Mouse (Mus musculus): ENCODE data around the gene Spred2.
A peak's percentile ranks its signal among the peaks of the same experiment; 100 is the strongest.

Gene Spred2

DNA sequence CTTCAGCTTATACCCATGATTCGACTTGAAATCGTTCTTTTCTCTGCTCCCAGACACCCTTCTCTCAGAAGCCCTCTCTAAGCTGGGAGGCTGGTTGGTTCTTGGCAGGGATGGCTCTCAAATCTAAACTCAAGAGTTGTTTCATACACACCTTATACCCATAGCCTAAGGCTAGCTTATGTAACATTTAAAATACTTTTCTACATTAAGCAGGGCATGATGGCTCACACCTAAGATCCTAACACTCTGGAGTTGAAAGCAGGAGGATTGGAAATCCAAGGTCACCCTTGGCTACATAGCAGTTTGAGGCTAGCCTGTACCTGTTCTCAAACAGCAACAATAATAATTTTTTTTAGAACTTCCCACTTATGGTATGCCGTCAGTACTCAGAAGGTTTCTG is 34.8 kb downstream of the Spred2 start:
- DNase-seq: no peak

GRCm38 (mm10) chr11:19959897-19960296 is 35.7 kb downstream of the Spred2 start:
- no peak for DNase-seq

DNA sequence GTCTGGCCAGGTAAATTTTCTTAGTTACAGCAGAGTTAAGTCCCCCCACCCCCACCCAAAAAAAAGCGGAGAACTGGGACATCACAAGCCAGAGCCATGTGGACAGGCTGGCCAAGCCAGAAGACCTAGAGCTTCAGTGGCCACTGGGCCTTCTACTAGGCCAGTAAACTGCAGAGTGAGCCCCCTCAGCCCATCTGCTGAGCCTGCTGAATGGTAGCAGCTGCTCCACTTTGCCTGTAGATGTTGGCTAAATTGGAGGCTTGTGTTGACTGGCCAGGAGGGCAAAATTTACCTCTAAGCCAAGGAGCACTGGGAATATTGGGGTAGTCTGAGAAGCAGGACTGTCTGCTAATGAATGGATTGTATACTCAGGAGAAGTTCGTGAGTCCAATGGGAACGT is 36.4 kb downstream of the Spred2 start:
- DNase-seq: no peak

DNA sequence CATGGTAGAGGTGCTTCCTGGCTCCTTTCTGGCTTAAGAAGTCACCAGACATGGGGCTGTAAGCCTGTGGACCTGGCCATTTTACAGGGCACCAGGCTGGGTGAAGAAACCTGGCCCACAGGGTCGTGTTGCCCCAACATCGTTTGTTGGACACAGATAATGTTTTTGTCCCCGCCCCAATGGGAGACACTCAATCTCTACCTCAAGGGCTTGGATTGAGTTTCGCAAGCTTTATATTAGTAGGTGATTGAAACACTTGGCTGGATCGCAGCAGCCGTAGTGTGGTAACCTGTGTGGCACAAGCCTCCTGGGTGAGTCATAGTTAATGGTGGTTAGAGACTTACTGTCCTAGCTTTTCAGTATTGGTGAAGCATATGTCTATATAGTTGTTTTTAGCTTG is 36.9 kb downstream of the Spred2 start:
- DNase-seq: no peak

DNA sequence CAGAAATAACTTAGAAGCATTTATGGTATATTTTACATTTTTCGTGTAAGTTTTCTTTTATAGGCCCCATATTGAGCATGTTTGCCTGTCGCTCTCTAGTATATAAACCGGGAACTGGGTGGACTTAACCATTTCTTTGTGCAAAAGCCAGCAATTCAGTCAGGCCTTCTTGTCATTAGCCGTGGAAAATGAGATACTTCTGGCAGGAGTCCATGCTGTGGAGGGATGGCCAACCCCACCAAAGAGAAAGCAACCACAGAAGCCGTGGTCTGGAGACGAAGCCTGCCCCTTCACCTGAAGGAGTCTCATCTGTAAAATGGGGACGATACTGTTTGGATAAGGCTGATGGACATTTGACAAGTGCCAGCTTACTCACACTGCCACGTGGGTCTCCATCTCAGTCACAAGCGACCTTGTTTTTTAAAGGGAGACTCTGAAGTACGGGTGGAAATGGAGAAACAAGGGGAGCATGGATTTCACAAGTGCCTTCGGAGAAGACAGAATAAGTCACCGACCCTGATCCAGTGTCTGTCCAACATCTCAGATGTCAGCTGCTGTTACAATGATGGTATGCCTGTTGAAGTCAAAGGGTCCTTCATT is 37.7 kb downstream of the Spred2 start:
- no peak for DNase-seq

- DNase-seq: peak in 1 of 2 experiments; percentile 35
Observed at GRCm38 (mm10) chr11:19962796-19963195, 38.6 kb downstream of the Spred2 start.

- peak; percentile 35 to 67 for DNase-seq
Observed at GRCm38 (mm10) chr11:19963717-19964141, 39.6 kb downstream of the Spred2 start.

- DNase-seq: no peak
Observed at GRCm38 (mm10) chr11:19964333-19964732, 40.2 kb downstream of the Spred2 start.

DNA sequence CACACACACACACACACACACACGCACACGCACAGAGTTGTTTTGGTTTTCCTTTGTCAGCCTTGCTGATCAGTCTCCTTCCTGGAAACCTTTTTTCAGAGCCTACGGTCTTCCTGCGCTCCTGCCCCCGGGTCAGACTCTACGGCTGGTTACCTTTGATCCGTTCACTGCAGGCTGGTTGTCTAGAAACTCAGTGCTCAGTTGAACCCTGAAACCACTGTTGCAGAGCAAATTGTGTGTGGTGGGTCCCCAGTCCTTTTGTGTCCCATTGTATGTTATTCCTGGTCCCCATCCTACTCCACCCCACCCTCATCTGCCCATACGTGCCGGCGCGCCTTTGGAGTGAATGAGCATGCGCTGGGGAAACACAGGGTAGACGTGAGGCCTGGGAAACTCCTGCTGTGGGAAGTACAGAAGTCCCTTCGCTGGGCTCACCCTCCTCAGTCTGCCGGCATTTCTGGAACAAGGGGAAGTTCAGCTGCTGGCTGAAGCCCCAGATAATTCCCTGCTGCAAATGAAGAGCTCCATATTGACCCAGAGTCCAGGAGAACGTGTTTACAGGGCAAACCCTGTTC is 40.9 kb downstream of the Spred2 start:
- peak in 1 of 2 experiments; percentile 54 for DNase-seq

DNA sequence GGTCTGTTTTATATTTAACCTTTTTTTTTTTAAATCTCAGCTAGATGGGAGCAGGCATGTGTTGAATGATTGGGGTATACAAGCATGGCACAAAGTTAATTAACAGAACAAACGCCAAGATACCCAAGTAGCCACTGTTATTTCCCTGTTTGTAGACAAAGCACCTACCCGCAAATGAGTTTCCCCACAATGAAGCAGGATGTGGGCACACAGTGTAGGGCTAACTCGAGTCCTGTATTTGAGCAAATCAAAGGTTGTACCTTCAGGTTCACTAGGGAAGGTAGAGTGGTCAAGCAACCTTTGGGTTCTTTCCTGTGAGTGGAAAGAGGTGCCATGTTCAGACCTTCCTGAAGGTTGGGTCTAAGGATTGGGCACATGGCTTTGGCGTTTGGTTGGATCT is 41.5 kb downstream of the Spred2 start:
- DNase-seq: no peak

DNA sequence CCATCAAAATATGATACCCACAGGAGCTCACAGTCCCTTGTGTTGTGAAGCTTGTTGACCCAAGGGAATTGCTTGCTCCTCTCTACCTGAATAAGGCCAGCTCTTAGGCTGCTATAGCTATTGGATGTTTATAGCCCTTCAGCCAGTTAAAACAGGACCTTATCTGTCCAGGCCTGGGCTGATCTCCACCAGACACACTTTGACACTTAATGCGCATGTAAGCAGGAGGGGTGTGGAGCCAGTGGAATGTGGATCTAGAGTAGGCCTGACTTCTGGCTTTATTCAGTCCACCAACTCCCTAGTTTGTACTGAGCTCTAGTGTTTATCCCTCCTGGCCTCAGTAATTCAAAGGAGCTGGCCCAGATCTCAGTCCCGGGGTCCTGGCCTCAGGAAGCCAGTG is 42.1 kb downstream of the Spred2 start:
- no peak for DNase-seq

- DNase-seq: no peak
Observed at GRCm38 (mm10) chr11:19969584-19969983, 45.4 kb downstream of the Spred2 start.

GRCm38 (mm10) chr11:19971954-19972750 is 48.0 kb downstream of the Spred2 start:
- DNase-seq: no peak

GRCm38 (mm10) chr11:19973032-19973790 is 49.0 kb downstream of the Spred2 start:
- DNase-seq: no peak

GRCm38 (mm10) chr11:19976032-19976431 is 51.9 kb downstream of the Spred2 start:
- no peak for DNase-seq

DNA sequence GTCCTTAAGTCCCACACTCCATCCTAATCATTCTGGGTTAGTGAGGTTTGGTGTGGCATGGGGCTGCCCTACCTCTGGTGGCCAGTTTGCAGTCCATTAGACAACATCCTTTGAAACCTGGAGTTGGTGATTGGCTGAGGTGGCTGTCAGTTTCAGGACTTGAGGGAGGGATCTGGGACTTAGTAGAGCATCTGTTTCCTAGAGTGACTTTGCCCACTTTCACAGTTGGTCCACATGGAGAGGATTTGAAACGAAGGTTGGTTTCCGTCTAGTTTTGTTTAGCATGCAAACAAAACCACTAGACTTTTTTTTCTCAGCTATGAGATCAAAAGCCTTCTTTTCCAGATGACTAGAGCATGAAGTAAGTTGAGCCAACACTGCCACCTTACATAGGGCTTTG is 53.5 kb downstream of the Spred2 start:
- no peak for DNase-seq

DNA sequence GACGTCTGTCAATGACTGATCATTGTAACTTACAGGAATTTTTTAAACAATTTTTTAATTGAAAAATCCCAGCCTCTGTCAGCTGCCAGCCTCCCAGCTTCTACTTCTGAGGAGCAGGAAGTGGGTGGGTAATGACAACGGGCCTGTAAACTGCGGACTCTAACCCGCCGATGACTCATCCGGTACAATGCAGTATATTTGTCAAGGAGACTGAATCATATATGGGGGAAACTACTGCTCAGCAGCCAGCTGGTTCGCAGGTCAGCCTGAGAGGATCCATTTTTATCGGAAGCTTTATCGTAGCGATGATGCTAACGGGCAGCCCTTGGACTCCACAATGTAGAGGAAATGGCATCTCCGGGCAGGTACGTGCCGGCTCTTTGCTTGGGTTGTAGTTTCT is 55.2 kb downstream of the Spred2 start:
- peak; percentile 49 to 65 for DNase-seq

- no peak for DNase-seq
Observed at GRCm38 (mm10) chr11:19982113-19982512, 57.9 kb downstream of the Spred2 start.

DNA sequence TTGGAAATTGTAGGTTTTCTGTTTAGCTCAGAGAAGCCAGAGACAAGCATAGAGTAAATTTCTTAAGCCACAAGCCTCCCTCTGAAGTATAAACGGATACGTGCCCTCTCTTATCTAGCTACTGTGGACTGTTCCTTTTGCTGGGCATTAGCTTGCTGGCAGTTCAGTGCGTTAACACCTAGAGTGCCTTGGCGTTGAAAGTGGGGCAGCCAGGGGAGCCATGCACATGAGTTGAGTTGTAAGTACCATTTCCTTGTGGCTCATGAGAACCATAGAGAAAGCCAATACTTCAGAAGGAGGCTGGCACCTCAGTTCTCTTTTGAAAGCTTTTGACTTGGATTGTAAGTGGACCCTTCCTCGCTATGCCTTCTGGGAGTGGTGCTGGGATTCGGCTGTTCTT is 58.6 kb downstream of the Spred2 start:
- DNase-seq: peak in 1 of 2 experiments; percentile 57

DNA sequence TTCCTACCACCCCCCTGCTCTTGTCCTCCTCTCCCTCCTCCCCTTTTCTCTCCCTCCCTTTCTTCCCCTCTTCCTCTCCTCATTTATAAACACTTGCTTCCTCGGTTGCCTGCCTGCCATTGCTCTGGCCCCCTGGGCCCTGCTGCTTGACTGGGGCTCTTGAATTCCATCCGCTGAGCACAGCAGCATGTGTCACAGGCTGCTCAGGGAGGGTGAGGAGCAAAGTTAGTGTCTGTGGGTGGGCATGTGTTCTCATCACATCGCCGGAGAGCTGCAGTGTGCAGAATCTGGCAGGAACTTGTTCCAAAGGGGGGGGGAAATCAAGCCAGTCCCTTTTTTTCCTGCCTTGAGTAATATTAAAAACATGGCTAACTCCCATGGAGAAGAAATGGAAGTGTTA is 59.1 kb downstream of the Spred2 start:
- peak in 1 of 2 experiments; percentile 56 for DNase-seq

GRCm38 (mm10) chr11:19984029-19984428 is 59.9 kb downstream of the Spred2 start:
- no peak for DNase-seq

GRCm38 (mm10) chr11:19985283-19985854 is 61.2 kb downstream of the Spred2 start:
- no peak for DNase-seq

DNA sequence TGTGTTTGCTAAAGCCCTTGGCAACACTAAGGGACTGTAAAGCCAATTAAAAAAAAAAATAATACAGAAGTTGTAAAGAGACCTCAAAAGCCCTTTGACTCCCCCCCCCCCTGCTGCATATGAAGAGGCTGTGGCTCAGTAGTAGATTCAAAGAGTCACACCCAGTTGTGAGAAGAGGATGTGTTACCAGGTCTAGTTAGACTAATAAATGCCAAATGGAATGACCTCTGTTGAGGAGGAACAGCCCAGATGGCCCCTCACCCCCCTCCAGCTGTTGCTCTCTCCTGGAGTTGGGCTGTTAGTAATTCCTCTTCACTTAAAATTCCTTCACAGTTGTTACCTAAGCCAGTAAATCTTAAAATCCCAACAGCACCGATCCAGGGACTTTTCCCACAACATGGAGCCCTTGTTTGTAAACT is 62.3 kb downstream of the Spred2 start:
- no peak for DNase-seq

Measured in lung, postnatal 4 days (tissue).